Mouse (Mus musculus) liver, postnatal 0 days (tissue): ENCODE data around the gene Cfap70. TPM values are rescaled to one million over a fixed set of nuclear protein-coding genes. Genes with fewer than 3 reads are reported as not detected.
A peak's percentile ranks its signal among the peaks of the same experiment; 100 is the strongest.

Source experiments
- ATAC-seq: fragments of 200-750 bp; cut with Nextera tagmentation; 2 replicates; pipeline ENCODE4 v1.8.0; 2017; ENCODE audit warnings: mild to moderate bottlenecking, moderate library complexity
- DNase-seq: peaks from one replicate; pipeline ENCODE4 v3.0.0-alpha.2; 2016
- H3K27ac ChIP-seq: fragments of 300-500 bp; sonication (generic); 2 replicates; pipeline ENCODE4 v1.5.1; 2014; ENCODE audit warnings: antibody characterized with exemption, moderate library complexity, mild to moderate bottlenecking, low read depth
- H3K27me3 ChIP-seq: fragments of 300-500 bp; sonication (generic); 2 replicates; pipeline ENCODE4 v1.6.1; 2014; ENCODE audit warnings: low read length, control low read depth, mixed read lengths; ENCODE audit not compliant: insufficient read depth
- H3K36me3 ChIP-seq: fragments of 300-500 bp; sonication (generic); replicated peaks from 2 replicates; pipeline ENCODE4 v1.6.1; 2014; ENCODE audit warnings: mild to moderate bottlenecking, control low read depth, low read length, moderate library complexity, mixed read lengths; ENCODE audit not compliant: insufficient read depth
- H3K4me1 ChIP-seq: fragments of 300-500 bp; sonication (generic); 2 replicates; pipeline ENCODE4 v1.6.1; 2014; ENCODE audit warnings: antibody characterized with exemption, mild to moderate bottlenecking, control low read depth; ENCODE audit not compliant: insufficient read depth
- H3K4me2 ChIP-seq: fragments of 300-500 bp; sonication (generic); 2 replicates; pipeline ENCODE4 v1.6.1; 2014; ENCODE audit warnings: low read depth, mild to moderate bottlenecking, low read length, moderate library complexity, mixed read lengths
- H3K4me3 ChIP-seq: fragments of 300-500 bp; sonication (generic); 2 replicates; pipeline ENCODE4 v1.5.1; 2014; ENCODE audit warnings: low read depth, low read length
- H3K9ac ChIP-seq: fragments of 300-500 bp; sonication (generic); replicated peaks from 2 replicates; pipeline ENCODE4 v1.6.1; 2014; ENCODE audit warnings: mild to moderate bottlenecking, moderate library complexity
- H3K9me3 ChIP-seq: fragments of 300-500 bp; sonication (generic); 2 replicates; pipeline ENCODE4 v1.6.1; 2016; ENCODE audit warnings: mild to moderate bottlenecking, control low read depth, low read length, mixed read lengths
- CTCF ChIP-seq: sonication (generic); IDR thresholded peaks from 2 replicates; pipeline ENCODE4 v1.5.1; 2016; ENCODE audit warnings: antibody characterized with exemption, low read depth
- EP300 ChIP-seq: IDR thresholded peaks from 2 replicates; pipeline ENCODE4 v1.6.1; 2016; ENCODE audit warnings: antibody characterized with exemption, low read depth, mild to moderate bottlenecking
- WGBS: fragments of 180-500 bp; shearing (Covaris S2); extraction: QIAGEN DNeasy Blood & Tissue Kit; methylation state at CpG from one replicate; pipeline ENCODE4 v1.1.7; 2014; ENCODE audit not compliant: insufficient replicate concordance; 5-methylcytosine and 5-hydroxymethylcytosine counted together
- polyA plus RNA-seq: library from polyadenylated mRNA; unstranded; fragments of >200 nt; fragmentation: Nextera tagmentation; extraction: Ambion mirVana; gene quantifications from 2 replicates; pipeline ENCODE4 v1.2.1, GENCODE M21; 2015

The Cfap70 gene
- polyA plus RNA-seq, 1 experiment from 2014 or later: 0.11 TPM

DNA sequence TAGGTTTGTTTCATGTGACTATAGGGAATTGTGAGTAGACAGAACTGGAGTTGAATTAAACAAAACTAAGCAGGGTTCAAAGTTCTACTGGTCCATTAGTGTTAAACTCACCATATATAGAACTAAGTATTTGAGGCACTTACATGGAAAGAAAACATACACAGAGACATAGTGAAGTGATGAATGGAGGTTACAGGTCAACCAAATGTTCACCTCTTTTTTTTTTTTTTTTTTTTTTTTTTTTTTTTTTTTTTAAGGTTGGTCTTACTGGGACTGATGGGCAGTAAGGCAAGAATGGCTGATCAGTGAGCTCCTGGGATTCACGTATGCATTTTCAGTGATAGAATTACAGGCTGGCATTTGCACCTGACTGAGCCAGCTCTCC is 28.2 kb upstream of the Cfap70 start:
- peaks cover 19% of the 10 kb centered on the region for H3K4me1 ChIP-seq
- no peaks in the 10 kb centered on the region for H3K27me3 ChIP-seq
- H3K27ac ChIP-seq: peak overlapping the region; percentile 95
- peak overlapping the region; percentile 92 for H3K4me2 ChIP-seq
- H3K4me3 ChIP-seq: peak overlapping the region; percentile 93
- no peak for TF ChIP-seq CTCF
- no peak for TF ChIP-seq EP300
- no peak for DNase-seq
- no peak for ATAC-seq
- 75% methylated on average over 1 of the region's 1 CpGs for WGBS
- H3K36me3 ChIP-seq: peaks cover 3% of the 10 kb centered on the region; the same call in 1 of the 2 replicates
- H3K9ac ChIP-seq: peak overlapping the region; percentile 91
- H3K9me3 ChIP-seq: no peaks in the 10 kb centered on the region

DNA sequence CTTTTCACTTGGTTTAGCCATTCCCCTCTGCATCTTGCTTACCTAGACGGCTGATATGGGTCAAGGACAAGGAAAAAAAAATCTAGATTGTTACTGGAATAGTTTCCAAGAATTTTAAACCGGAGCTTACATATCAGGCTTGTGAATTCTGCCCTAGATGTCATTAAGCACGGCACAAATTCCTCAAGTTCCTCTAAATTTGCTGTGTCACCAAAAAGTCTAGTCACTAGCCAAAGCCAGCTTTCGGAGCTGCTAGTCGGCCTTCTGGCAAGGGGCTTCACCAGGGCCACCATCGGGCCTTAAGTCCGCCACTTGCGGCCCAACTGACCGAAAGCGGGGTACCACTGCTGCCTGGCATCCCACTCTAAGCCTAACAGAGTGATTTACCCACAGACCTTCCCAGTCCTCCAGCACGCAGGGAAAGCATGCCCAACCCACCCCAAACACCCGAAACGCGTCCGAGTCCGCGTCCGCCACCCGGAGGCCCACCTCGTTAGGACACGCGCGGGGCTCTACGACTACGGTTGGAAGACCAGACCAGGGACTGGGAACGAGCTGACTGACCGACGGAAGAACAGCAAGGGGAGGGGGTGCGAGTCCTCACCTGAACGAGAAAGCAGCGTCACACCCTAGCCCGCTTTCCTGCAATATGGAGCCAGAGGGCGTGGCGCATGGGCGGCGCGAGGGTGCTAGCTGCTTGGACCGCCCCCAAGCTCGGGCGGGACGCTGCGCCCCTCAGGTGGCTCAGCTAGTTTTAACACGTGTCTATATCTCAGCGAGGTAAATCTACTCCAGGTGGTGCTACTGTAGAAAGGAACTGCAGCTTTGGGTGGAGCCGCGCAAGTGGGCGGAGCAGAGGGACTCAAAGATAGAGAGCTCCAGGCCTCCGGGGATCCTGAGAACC is 27.5 kb upstream of the Cfap70 start, which contains the start of gene Anxa7:
Anxa7 (minus strand) TSS at position 843 of the 904 bp plus-strand sequence.
- peak; percentile 89 for DNase-seq
- H3K36me3 ChIP-seq: peaks cover 3% of the 10 kb centered on the region; the same call in 1 of the 2 replicates
- no peaks in the 10 kb centered on the region for H3K27me3 ChIP-seq
- WGBS: under 1% methylated on average over 48 of the region's 48 CpGs
- H3K9ac ChIP-seq: peak within 1 kb of the TSS; percentile 91
- H3K27ac ChIP-seq: peak within 1 kb of the TSS; percentile 95
- peaks cover 19% of the 10 kb centered on the region for H3K4me1 ChIP-seq
- peak; percentile 35 for TF ChIP-seq CTCF
- TF ChIP-seq EP300: no peak
- ATAC-seq: peak; percentile 83
- no peaks in the 10 kb centered on the region for H3K9me3 ChIP-seq
- H3K4me3 ChIP-seq: peak within 1 kb of the TSS; percentile 93
- peak within 1 kb of the TSS; percentile 92 for H3K4me2 ChIP-seq

DNA sequence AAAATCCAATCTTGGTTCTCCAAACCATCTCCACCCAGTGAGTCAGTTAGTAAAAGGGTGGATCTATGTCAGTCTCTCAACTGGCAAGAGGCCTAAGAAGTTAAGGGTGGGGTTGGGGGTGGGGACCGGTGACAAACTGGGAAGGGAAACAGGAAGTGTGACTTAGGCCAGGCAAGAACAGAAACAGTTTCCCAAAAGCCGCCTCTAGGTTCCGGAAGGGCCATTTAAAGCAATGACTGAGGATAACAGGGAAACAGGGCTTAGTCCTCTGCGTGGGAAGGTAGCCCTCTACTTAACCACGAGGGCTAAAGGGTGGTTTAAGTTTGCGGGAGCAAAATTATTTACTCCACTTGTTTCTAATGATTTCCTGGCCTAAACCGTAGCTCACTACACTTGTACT is 26.8 kb upstream of the Cfap70 start:
- Histone ChIP-seq H3K4me3 (peak overlapping the region; percentile 93), H3K9ac (peak overlapping the region; percentile 91)
- ATAC-seq: peak; percentile 81

DNA sequence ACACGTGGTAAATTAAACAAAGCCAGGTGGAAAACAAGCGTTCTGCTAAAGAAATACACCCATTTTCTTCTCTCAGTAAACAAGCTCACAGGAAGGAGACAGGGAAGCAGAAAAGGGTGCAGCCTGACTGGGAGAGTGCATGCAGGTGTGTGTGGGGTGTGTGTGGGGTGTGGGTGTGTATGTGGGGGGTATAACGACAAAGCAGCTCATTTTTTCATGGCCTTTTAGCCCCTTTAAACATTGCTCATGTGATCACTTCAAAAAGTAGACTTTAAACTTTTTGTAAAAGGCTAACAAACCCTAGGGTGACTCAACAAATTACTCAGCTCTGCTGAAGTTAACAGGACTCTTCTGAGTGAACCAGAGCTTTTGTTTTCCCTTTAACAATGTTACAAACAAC is 26.4 kb upstream of the Cfap70 start:
- Histone ChIP-seq H3K9ac (peak overlapping the region; percentile 91), H3K4me1 (peaks cover 19% of the 10 kb centered on the region), H3K27me3 (no peaks in the 10 kb centered on the region), H3K4me2 (peak overlapping the region; percentile 92), H3K27ac (peak overlapping the region; percentile 95), H3K9me3 (no peaks in the 10 kb centered on the region), H3K4me3 (peak overlapping the region; percentile 93), H3K36me3 (peaks cover 2% of the 10 kb centered on the region)
- DNase-seq (peak; percentile 20), ATAC-seq (peak; percentile 32)
- WGBS: 18% methylated on average over 3 of the region's 3 CpGs
- no peak for TF ChIP-seq EP300
- no peak for TF ChIP-seq CTCF

More for the DNA sequence above, 26.8 kb upstream of the Cfap70 start:
- H3K4me2 ChIP-seq: peak overlapping the region; percentile 92
- no peaks in the 10 kb centered on the region for H3K9me3 ChIP-seq
- H3K36me3 ChIP-seq: peaks cover 3% of the 10 kb centered on the region; the same call in 1 of the 2 replicates
- H3K27ac ChIP-seq: peak overlapping the region; percentile 95
- 1% methylated on average over 7 of the region's 7 CpGs for WGBS
- H3K4me1 ChIP-seq: peaks cover 19% of the 10 kb centered on the region
- H3K27me3 ChIP-seq: no peaks in the 10 kb centered on the region
- DNase-seq: peak; percentile 81
- TF ChIP-seq CTCF (no peak), EP300 (0 out of 2 replicates have a peak, but pooled peaks have one; percentile 39)

DNA sequence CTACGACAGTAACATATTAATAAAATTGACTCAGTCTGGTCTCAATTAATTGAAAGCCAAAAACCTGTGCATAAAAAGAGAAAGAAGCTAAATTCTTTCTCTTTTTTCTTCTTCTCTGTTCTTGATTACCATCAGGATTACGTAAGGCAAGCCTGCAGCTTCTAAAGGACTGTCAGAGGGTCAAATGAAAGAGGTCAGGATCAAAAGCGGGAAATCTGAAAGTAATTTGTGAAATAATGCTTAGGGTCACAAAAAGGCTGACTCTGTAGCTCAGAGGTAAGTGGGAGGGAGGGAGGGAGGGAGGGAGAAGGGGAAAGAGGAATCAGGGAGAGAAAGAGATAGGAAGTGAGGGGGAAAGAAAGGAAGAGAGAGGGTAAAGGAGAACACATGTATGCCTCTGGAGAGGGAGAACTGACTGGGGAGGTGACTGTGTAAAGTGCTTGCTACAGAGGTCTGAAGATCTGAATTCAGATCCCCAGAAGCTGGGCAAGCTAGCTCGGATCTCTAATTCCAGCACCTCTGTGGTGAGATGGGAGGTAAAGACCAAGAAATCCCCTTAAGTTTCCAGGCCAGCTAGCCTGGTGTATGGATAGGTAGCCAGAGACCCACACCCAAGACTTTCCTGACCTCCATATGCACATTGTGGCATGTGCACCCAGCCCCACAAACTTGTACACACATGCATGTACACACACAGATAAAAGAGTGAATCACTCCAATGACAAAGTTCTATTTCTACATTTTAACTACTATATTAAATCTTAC is 25.4 kb upstream of the Cfap70 start:
- ATAC-seq (no peak), DNase-seq (no peak)
- 55% methylated on average over 4 of the region's 4 CpGs for WGBS
- H3K9me3 ChIP-seq: no peaks in the 10 kb centered on the region
- 0 out of 2 replicates have a peak overlapping the region, but pooled peaks have one; percentile 8 for H3K9ac ChIP-seq
- H3K4me1 ChIP-seq: peaks cover 19% of the 10 kb centered on the region
- H3K36me3 ChIP-seq: peaks cover 9% of the 10 kb centered on the region
- H3K27me3 ChIP-seq: no peaks in the 10 kb centered on the region
- TF ChIP-seq CTCF (no peak), EP300 (no peak)
- no peak overlapping the region for H3K4me3 ChIP-seq
- no peak overlapping the region for H3K27ac ChIP-seq
- peak overlapping the region; percentile 34 for H3K4me2 ChIP-seq

DNA sequence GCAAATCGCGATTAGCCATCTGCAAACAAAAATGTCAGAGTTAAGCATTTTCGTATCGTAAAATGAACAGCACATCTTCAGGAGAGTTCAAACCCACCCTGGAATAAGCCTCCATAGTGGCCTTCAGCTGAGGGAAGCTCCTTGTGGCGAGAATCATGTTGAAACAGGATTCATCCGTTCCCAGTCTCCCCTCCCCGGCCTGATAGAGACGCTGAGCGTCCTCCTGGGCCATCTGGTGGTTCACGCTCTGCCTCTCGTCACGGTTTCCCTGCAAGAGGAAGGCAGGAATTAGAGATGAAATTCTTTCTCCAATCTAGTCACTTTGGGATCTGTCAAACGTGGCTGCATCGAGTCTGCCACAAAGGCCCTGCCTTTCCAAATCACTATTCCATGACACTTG is 8.2 kb upstream of the Cfap70 start:
- ATAC-seq (no peak), DNase-seq (no peak)
- H3K9me3 ChIP-seq: no peaks in the 10 kb centered on the region
- no peak overlapping the region for H3K4me2 ChIP-seq
- H3K4me3 ChIP-seq: no peak overlapping the region
- no peaks in the 10 kb centered on the region for H3K4me1 ChIP-seq
- H3K27ac ChIP-seq: no peak overlapping the region
- H3K27me3 ChIP-seq: no peaks in the 10 kb centered on the region
- WGBS: 88% methylated on average over 14 of the region's 14 CpGs
- no peak for TF ChIP-seq CTCF
- TF ChIP-seq EP300: no peak
- H3K9ac ChIP-seq: no peak overlapping the region
- peaks cover 86% of the 10 kb centered on the region for H3K36me3 ChIP-seq
